Mouse (Mus musculus) spleen, postnatal 4 days (tissue): Measurements from ENCODE around the gene Unc80.

Source experiments
- DNase-seq, 2 experiments: peaks; one replicate each; pipeline ENCODE4 v3.0.0; 2022; ENCODE audit warnings: low spot score in 2 of 2

The Unc80 gene

GRCm38 (mm10) chr1:66467821-66468703 is at the start of gene Unc80:
Gene Unc80 (plus strand): TSS chr1:66468367.
- peak in 1 of 2 experiments; percentile 64 for DNase-seq

DNA sequence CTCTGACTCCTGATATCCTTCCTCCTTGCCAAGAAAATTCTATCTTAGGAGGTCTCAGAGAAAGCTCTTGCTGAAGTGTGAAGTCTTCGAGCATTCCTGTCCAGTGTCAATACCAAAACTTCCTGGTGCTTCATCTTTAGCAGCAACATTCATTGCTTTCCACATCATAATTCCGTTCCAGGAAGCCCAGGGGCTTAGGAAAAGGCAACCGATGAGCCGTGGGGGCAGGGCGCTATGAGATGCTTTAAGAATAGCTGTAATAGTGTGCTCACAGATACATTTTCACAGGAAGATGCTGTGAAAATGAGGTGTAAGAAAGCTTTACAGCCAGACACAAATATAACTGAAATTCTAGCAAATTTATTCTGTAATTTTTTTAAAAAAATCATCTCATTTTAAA is 42.1 kb upstream of the Unc80 start:
- DNase-seq: no peak

GRCm38 (mm10) chr1:66430962-66431361 is 37.2 kb upstream of the Unc80 start:
- DNase-seq: no peak

DNA sequence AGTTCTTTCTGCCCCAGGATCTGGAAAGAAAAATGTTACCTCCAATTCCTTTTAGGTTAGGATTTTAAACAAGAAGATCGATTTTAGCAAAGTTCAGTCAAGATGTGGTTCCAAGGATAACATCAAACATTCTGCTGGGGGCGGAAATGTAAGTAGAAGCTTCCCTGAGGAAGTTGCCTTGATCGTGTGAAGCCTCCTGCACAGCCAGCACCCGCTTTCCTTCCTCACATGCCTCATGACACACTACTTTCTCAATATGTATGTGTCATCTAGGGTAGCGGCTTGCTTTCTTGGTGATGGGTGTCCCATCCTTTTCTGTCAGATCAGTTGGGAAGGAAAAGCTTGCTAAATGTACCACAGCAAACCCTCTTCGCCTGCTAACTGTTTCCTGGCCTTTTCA is 36.7 kb upstream of the Unc80 start:
- DNase-seq: no peak

GRCm38 (mm10) chr1:66438069-66438468 is 30.1 kb upstream of the Unc80 start:
- no peak for DNase-seq

GRCm38 (mm10) chr1:66442922-66443321 is 25.2 kb upstream of the Unc80 start:
- no peak for DNase-seq

GRCm38 (mm10) chr1:66449471-66449870 is 18.7 kb upstream of the Unc80 start:
- no peak for DNase-seq

DNA sequence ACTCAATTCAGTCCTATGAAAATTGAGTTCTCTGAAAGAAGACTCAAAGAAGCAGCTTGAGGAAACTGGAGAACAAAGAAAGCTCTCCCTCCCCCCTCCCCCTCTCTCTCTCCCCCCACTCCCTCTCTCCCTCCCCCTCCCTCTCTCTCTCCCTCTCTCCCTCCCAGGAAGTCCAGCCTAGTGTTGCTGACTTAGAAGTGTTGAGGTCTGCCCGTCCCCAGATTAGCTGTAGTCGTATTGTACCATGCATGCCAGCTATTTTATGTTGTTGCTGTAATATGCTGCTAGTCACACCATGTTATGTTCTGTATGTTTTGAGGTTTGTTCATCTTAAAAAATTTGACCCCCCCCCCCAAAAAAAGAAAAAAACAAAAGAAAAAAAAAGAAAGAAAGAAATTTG is 11.6 kb upstream of the Unc80 start:
- no peak for DNase-seq

GRCm38 (mm10) chr1:66457747-66458146 is 10.4 kb upstream of the Unc80 start:
- DNase-seq: no peak

GRCm38 (mm10) chr1:66459394-66459793 is 8.8 kb upstream of the Unc80 start:
- DNase-seq: no peak

GRCm38 (mm10) chr1:66460850-66461249 is 7.3 kb upstream of the Unc80 start:
- no peak for DNase-seq

GRCm38 (mm10) chr1:66468704-66469020 is 495 bp downstream of the Unc80 start:
- no peak for DNase-seq

- DNase-seq: no peak
These were observed 14.6 kb downstream of the Unc80 start for GRCm38 (mm10) chr1:66482751-66483150.

- DNase-seq: no peak
These were observed 24.9 kb downstream of the Unc80 start for GRCm38 (mm10) chr1:66493064-66493463.

GRCm38 (mm10) chr1:66495310-66496012 is 27.3 kb downstream of the Unc80 start:
- DNase-seq: no peak

- DNase-seq: no peak
These were observed 82.6 kb downstream of the Unc80 start for GRCm38 (mm10) chr1:66550812-66551211.

DNA sequence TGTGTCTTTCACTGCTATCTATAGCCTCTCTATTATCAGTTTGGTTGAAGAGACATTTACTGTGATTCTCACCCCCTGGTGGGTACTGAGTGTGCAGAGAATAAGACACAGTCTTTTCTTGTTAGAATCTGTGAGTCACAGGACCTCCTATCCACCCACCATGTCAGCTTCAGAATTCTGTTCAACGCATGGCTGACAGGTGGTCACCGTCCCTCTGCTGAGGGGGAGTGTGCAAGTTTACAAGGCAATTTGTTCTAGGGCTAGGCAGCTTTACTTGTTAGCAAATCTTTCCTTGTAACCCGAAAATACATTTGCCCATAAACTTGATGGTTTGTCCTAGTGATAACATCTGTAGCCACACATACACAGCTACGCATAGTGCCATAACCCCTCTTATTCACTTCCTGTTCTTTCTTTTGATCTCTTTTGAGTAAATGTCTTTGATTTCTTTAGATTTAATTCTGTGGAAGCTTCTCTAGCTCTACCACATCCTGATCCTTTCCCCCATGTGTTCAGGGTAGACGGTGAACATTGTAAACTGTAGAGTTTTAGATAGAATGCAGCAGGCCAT is 84.3 kb downstream of the Unc80 start:
- no peak for DNase-seq

GRCm38 (mm10) chr1:66561636-66562270 is 93.6 kb downstream of the Unc80 start:
- no peak for DNase-seq

- DNase-seq: no peak
These were observed 94.2 kb downstream of the Unc80 start for GRCm38 (mm10) chr1:66562332-66562731.

DNA sequence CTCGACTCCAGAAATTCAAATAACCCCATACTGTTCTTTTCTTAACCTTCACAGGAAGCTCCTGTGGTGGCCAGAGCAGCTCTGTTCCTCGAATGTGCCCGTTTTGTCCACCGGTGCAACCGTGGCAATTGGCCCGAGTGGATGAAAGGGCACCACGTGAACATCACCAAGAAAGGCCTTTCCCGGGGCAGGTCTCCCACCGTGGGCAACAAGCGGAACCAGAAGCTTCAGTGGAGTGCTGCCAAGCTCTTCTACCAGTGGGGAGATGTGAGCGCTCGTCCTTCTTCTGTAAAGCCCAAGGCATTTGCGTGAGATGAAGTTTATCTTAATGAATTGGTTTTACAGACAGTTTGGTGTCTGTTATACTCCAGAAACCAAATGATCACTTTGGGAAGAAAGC is 101.6 kb downstream of the Unc80 start:
- no peak for DNase-seq

GRCm38 (mm10) chr1:66597163-66597788 is 129.1 kb downstream of the Unc80 start:
- DNase-seq: no peak

- DNase-seq: no peak
These were observed 140.1 kb downstream of the Unc80 start for GRCm38 (mm10) chr1:66608304-66608703.
